Mouse (Mus musculus): ENCODE measurements around the gene Gm44973.
"Not testable (repeated sequence)": the region's sequence is repeated elsewhere in the genome, so short reads cannot be mapped to it uniquely, and the experiment has no call there.

Gene Gm44973

GRCm38 (mm10) chr7:5015118-5016001 lies at the start of gene Gm44973:
Gm44973 (plus strand) TSS chr7:5015496.
- peak; percentile 90 to 91 for DNase-seq (ENCODE audit: low spot score in 2 of 2)

- DNase-seq (ENCODE audit: low spot score in 2 of 2) = no peak
Measured at GRCm38 (mm10) chr7:4971068-4971467, 44.2 kb upstream of the Gm44973 start, which contains the start of gene Sbk3. Sbk3 (minus strand) TSS chr7:4971168.

DNA sequence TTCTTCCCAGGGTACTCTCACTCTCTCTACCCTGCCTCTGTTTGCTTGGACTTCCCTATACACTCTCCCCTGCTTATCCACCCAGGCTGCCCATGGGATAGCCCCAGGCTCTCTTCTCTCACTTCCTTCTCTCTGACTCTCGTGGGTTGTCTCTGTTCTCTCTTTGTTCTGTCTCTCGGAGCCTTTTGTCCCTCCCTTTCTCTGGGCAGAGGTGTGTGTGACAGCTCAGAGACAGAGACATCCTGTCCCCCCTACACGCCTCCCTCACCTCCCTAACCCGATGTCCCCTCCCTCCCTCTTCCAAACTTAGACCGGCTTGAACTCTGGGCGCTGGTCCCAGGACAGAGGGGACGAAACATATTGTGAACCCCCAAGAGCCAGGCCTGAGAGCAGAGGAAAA lies 43.6 kb upstream of the Gm44973 start:
- DNase-seq (ENCODE audit: low spot score in 2 of 2) = no peak

- DNase-seq (ENCODE audit: low spot score in 2 of 2) = no peak
Measured at GRCm38 (mm10) chr7:4972321-4973047, 42.8 kb upstream of the Gm44973 start.

GRCm38 (mm10) chr7:4975455-4975854 lies 39.8 kb upstream of the Gm44973 start:
- DNase-seq (ENCODE audit: low spot score in 2 of 2) = no peak

DNA sequence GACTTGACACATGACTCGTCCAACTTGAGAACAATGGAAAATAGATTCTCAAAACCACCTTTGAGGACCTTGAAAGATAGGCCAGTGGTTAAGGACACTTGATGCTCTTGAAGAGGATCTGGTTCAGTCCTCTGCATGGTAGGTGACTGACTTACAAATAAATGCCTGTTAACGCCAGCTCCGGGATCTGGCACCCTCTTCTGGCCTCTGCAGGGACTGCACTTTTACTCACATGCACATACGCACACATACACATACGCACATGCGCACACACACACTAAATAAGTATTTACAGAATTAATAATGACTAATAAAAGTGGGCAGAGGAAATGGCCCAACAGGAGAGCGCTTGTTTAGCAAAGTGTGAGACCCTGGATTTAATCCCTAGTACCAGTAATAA lies 38.5 kb upstream of the Gm44973 start:
- no peak for DNase-seq (ENCODE audit: low spot score in 2 of 2)

DNA sequence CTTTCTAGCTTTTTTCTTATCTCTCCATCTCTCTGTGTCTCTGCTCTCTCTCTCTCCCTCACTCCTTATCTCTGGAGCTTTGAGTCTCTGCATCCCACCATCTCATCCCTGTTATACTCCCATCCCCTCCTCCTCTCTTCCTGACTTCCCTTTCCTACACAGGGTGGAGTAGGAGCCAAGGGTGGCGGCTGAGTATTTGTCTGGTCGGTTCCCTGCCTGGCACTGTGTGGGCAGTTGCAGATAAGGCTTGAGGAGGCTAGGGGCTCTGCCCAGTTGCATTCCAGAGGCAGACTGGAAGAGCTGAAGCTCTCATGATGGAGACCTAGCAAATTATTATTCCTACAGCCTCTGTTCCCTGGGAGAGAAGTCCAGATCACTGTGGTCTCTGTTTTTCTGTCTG lies 27.0 kb upstream of the Gm44973 start:
- no peak for DNase-seq (ENCODE audit: low spot score in 2 of 2)

DNA sequence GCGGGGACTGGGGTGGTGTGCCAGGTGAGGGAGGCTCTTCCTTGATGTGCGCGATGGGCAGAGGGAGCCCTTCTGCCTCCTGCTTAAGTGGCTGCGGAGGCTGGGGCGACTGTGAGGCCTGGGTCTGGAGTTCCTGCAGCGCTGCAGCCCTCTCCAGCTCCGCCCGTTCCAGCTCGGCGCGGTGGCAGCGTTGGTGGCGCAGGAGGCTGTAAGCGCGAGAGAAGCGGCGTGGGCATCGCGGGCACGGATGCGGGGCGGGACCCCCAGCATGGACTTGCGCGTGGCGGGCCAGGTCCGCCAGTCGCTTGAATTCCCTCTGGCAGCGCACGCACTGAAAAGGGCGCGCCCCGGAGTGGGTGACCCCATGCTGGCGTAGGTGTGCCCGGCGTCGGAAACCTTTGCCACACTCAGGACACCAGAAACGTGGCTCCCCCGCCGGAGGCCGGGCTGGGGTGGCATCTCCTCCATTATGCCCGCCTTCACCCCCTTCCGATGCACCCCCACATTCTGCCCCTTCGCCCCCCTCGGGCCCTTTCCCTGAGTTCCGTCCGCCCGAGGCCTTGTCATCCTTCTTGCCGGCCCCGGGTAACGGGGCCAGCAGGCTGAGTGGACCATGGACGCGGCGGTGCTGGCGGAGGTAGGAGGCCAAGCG lies 21.8 kb upstream of the Gm44973 start:
- DNase-seq (ENCODE audit: low spot score in 2 of 2) = no peak

DNA sequence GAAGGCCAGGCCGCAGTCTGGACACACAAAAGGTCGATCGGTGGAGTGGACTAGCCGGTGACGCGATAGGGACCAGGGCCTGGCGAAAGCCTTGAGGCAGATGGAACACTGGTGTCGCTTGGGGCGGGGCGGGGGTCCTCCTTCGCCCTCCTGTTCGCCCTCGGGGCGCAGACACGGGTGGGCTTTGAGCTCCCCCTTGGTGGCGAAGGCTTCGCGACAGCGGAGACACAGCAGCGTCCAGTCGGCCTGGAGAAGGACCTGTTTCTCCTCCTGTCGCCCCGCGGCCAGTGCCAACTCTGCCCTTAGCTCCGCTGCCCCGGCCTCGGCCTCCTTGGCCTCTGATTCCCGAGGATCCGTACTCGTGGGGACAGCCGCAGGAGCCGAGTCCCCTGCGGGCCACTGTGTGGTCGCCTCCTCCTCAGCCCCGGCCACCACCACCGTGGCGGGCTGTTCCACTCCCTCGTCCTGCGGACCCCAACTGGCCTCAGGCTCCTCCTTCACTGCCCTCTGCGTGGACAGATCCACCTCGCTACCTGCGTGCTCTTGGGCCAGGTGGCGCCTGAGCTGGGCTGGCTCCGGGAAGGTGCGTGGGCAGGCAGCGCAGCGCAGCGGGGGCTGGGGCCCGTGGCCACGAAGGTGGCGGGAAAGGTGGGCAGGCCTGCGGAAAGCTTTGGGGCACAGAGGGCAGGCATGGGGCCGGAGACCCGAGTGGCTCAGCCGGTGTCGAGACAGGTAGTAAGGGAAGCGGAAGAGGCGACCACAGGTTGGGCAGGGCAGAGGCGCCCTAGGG lies 21.1 kb upstream of the Gm44973 start:
- no peak for DNase-seq (ENCODE audit: low spot score in 2 of 2)

DNA sequence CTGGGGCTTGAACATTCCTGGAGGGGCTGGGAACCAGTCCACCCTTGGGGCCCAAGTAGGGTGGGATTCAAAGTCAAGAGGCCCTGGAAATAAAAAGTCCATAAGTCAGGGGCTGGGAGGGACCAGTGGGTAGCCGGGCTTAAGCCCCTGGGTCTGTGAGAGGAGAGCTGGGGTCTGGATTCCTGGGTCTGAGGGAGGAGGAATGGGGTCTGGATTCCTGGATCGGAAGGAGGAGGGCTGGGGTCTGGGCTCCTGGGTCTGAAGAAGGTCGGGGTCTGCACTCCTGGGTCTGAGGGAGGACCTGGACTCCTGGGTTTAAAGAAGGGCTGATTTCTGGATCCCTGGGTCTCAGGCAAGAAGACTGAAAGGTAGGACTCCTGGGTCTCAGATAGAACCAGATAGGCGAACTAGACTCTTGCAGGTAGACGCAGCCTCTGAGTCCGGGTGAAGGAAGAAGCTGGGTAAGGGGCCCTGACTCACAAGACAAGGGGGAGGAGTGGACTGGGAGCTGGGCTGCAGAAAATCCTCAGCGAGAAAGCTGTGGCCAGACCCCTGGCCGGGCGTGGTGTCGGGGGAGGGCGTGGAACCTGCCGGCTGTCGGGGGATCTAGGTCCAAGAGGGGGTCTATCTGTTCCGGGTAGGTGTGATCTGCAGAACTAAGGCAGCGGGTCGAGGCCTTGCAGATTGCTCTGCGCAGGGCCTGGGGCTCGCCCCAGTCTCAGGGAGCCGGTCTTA lies 19.9 kb upstream of the Gm44973 start:
- DNase-seq (ENCODE audit: low spot score in 2 of 2) = no peak

GRCm38 (mm10) chr7:4996003-4996895 lies 19.0 kb upstream of the Gm44973 start, which contains the start of gene Zfp579:
Zfp579 (minus strand) TSS chr7:4996158.
- peak; percentile 85 to 92 for DNase-seq (ENCODE audit: low spot score in 2 of 2)

DNA sequence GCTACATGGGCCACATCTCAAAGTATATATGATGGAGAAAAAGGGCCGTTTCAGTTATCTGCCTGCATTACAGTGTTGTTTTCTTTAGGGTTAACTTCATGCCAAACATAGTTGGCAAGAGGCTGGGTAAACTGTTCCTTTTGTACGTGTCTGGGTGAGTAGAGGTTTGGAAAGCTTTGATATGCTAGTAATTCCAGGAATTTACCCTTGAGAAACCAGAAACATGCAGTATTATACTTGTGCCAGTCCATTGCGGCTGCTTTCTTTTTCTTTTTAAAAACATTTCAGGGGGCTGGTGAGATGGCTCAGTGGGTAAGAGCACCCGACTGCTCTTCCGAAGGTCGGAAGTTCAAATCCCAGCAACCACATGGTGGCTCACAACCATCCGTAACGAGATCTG lies 18.4 kb upstream of the Gm44973 start:
- no peak for DNase-seq (ENCODE audit: low spot score in 2 of 2)

DNA sequence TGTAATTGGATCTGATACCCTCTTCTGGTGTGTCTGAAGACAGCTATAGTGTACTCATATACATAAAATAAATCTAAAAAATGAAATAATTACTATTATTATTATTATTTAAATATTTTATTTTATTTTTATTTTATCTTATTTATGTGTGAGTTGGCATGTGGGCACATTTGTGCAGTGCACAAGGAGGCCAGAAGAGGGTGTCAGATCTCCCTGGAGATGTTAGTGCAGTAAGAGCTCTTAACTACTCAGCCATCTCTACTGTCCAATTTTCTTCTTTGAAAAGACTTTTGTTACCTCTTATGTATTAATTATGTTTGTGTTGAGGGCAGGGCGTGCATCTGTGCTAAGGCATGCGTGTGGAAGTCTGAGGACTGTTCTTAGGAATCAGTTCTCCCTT lies 15.4 kb upstream of the Gm44973 start:
- no peak for DNase-seq (ENCODE audit: low spot score in 2 of 2)

GRCm38 (mm10) chr7:5002876-5003275 lies 12.4 kb upstream of the Gm44973 start:
- not testable (repeated sequence) for DNase-seq (ENCODE audit: low spot score in 2 of 2)

- DNase-seq (ENCODE audit: low spot score in 2 of 2) = no peak
Measured at GRCm38 (mm10) chr7:5008229-5008628, 7.1 kb upstream of the Gm44973 start.

DNA sequence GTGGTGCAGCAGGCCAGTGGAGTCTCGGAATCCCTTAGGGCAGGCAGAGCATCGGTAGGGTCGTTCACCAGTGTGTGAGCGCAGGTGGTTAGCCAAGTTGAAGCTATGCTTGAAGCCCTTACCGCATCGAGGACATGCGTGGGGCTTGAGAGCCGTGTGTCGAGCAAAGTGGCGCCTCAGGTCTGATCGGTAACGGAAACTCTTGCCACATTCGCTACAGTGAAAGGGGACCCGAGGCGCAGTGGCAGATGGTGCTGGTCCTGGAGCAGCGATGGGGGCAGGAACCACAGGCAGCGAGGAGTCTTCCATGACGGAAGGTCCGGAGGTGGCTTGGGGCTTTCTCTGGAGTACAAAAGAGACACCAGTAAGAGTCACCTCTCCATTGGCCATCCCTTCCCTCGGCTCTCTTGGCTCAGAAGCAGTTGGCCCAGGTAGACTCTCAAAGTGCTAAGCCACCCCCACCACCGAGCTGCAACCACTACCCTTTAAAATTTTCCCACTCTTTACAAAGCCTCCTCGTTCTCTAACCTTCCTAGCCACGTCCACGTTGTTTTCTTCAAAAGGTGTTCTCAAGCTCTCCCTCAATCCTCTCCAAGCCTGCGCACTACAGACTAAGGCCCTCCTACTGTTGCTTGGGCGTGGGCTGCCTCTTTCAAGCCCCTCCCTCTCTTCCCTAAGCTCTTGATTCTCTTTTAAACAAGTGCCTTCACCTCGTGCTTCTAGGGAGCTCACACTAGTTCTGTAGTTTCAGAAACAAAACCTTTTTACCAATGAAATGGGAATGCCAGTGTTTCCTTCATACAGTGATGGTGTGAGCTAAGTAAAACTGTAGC lies 2.4 kb upstream of the Gm44973 start:
- DNase-seq (ENCODE audit: low spot score in 2 of 2) = no peak

GRCm38 (mm10) chr7:5014251-5015117 lies 812 bp upstream of the Gm44973 start, which contains the start of the genes Zfp524 and Fiz1:
Zfp524 (plus strand) TSS chr7:5014415.
Fiz1 (minus strand) TSS chr7:5014697.
- DNase-seq (ENCODE audit: low spot score in 2 of 2) = peak; percentile 95

DNA sequence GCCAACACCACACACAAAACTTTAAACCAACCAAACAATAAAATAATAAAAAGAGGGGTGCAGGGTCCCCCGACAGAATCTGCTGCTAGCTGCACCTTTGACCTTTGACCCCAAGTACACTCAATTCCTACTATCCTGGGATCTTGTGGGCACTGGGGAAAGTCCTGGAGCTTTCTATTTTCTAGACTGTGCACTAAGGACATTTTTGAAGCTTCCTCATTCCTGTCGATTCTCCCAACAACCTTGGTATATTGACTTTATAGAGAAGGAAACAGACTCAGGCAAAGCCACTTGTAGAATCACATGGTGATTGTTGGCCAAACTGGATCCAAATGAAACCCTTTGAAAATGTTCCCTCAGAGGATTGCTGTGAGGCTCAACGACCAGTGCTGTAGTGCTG lies 761 bp downstream of the Gm44973 start:
- DNase-seq (ENCODE audit: low spot score in 2 of 2) = no peak
